Mouse (Mus musculus) spleen, embryonic (tissue): ENCODE measurements around the gene Elf4.

Experiments used
- CTCF ChIA-PET: fragments of 350-600 bp; sonication (Branson Sonifier 250); formaldehyde crosslinking; loops from one replicate; lab custom pipeline; 2022; lab: Charles Lee

Elf4 gene

DNA sequence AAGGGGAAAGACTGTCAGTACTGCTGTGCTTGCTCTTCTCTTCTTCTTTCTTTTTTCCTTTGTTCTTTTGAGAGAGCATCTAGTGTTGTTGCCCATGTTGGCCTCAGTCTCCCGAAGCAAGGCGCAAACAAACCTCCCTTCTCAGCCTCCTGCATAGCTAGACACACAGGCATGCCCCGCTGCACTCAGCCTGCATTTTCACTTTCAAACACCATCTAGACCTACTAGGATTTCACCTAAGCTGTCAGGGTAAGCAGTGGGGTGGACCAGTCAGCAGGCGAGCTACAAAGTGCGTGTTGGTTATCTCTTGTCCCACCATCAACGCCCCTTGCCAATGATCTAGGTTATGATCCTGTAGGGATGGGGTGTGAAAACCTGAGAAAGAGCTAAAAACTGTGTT lies 21.4 kb downstream of the Elf4 start:
- CTCF ChIA-PET, result no interaction called here

DNA sequence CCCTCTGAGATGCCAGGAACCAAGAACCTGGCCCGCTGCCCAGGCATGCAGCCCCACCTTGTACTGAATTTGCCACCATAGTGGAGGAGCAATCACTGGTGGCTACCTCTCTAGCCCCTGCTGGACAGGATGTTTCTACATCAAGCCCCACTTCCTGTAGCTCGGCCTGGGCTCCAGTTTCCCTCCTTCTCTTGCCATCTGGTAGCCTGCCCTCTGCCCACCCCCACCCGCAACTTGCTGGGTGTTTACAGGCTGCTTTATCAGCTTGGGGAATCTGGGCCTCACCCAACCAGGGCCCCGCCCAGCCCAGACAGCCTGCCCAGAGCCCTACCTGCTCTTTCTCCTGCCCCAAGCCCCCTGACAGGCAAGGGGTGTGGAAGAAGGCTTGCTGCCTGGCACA lies 23.9 kb downstream of the Elf4 start:
- CTCF ChIA-PET, result no interaction called here

DNA sequence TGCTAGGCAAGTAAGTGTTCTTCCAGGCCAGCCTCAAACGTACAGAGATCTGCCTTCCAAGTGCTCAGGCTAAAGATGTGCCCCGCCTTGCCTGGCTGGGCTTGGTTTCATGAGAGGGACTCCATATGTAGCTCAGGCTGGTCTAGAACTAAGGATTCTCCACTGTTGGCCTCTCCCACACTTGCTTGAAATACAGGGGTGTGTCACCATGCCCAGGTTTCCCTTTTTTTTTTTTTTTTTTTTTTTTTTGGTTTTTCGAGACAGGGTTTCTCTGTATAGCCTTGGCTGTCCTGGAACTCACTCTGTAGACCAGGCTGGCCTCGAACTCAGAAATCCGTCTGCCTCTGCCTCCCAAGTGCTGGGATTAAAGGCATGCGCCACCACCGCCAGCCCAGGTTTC lies 26.9 kb downstream of the Elf4 start:
- CTCF ChIA-PET, result interaction anchor here (1.1 kb wide), 1 partner anchor 16 kb away, joined by 3 read pairs; no protein-coding TSS in a partner anchor

DNA sequence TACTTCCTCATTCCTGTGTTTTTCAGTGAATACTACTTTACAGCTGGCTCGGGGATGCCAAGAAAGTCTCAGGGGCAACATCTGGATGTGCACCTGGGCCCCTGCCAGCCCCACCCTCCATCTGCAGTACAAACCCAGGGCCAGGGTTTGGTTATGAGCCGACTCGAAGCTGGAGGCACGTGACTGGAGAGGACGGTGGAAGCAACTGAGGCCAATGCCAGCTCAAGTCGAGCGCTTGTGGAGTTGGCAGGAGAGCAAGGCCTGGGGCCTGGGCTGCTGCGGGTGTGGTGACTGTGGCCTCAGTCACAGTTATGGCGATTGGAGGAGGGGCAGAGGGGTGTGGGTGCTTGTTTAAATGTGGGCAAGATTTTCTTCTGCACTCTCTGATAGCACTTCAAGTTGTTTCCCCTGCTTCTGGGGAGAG lies 27.4 kb downstream of the Elf4 start:
- CTCF ChIA-PET, result no interaction called here

DNA sequence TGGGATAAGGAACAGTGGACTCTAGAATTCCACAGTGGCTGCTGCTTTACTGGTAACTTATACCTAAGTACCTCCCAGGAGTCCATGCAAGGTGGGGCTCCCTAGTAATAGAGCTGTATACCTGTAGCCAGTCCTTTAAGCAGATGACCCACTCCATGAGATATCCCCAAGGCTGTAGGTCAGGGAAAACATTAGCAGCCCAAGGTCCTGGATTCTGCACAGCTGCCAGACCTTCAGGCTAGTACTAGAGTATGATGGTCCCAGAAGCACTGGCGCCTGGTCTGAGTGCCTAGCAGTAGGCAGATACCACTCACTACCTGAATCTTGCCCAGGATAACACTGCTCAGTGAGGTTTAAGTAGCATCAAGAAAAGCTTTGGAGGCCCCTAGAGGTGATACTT lies 28.7 kb downstream of the Elf4 start:
- CTCF ChIA-PET, result interaction anchor here (0.5 kb wide), 1 partner anchor 36 kb away, joined by 3 read pairs; no protein-coding TSS in a partner anchor

DNA sequence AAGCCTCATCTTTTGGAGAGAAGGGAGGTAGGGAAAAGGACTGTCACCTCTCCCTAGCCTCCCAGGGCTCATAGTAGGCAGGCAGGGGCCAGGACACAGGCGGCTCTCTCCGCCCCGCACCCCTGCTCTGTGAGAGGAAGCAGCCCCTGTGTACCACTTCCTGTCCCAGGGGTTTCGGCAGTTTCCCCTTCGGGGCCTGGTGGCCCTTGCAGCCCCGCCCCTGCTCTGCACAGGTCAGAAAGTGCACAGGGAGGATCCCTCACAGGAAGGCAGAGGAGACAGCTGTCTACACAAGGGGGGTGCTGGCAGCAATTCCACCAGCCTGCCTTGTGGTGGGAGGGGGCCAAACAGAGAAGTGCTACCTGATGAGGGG lies 29.4 kb downstream of the Elf4 start:
- CTCF ChIA-PET, result interaction anchor here (0.6 to 1.8 kb wide), 3 partner anchors 9 to 215 kb away, joined by 3 to 6 read pairs (median 3); no protein-coding TSS in a partner anchor

DNA sequence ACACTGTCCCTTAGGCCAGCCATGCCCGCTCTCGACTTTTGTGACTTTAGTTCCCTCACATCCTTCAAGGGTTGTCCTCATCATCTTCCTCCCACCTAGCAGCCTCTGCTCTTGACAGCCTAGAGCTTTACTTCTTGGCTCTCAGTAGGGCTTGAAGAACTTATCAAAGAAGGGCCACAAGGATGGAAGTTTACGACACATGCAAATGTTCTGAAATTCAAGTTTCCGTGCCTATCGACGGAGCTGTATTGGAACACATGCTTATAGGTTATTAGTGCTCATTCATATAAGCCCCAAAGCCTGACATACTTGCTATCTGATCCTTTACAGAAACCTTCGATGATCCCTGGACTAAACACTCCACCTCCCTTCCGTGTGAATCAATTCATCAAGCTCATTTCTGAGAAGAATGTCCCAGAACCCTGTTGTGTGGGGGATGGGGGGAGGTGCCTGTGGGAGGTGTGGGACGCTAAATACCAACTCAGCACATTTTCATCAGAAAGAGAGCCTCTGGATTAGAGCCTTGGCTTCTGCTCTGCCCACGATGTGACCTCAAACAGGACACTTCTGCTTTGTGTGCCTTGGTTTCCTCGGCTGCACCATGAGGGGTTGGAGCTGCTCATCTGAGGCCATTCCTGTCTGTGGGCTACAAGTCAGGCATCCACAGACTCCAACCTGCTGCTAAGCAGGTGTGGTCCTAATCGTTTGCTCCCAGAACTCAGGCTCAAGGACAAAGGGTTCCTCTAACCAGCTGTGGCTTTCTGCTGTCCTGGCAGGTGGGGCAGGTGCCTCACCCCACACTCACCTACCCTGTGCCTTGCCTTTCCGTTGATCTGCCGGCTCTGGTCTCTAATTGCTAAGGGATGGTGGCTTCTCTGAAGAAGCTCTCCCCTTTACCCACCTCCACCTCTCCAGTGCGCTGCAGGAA lies 30.1 kb downstream of the Elf4 start:
- CTCF ChIA-PET, result interaction anchor here (0.6 to 1.8 kb wide), 3 partner anchors 9 to 215 kb away, joined by 3 to 6 read pairs (median 3); no protein-coding TSS in a partner anchor

DNA sequence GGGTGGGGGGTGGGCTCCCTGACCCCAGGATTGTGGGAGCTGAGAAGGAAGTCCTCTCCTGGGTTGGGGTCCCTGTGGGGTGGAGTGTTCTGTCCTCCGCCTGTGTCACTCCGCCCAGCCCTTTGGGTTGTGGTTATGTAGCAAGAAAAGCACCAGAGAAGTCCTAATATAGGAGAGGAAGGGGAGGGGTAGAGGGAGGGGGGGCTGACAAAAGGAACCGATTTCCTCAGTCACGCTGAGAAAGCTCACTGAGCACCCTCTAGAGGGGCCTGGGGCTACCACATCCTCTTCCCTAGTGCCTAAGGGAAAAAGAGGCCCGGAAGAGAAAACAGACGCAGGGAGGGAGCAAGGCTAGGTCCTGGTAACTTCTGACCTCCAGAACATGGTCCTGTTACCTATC lies 33.4 kb downstream of the Elf4 start:
- CTCF ChIA-PET, result interaction anchor here (0.6 to 1.0 kb wide), 2 partner anchors 18 to 27 kb away, joined by 4 to 10 read pairs; no protein-coding TSS in a partner anchor

DNA sequence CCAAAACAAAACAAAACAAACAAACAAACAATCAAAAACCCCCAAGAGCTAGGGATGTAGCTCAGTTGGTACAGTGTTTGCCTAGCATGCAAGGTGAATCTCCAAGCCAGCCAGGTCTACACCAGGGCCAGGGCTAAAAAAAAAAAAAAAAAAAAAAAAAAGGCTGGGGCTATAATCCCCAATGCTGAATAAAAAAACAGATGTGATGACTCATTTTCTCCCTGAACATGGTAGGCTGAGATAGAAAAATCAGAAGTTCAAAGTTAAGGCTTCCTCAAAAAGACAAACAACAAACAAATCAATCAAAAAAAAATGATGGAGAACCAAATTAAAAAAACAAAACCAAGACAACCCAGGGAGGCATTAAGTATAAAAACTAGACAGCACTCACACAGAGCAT lies 33.8 kb downstream of the Elf4 start:
- CTCF ChIA-PET, result interaction anchor here (0.6 to 1.0 kb wide), 2 partner anchors 18 to 27 kb away, joined by 4 to 10 read pairs; no protein-coding TSS in a partner anchor

DNA sequence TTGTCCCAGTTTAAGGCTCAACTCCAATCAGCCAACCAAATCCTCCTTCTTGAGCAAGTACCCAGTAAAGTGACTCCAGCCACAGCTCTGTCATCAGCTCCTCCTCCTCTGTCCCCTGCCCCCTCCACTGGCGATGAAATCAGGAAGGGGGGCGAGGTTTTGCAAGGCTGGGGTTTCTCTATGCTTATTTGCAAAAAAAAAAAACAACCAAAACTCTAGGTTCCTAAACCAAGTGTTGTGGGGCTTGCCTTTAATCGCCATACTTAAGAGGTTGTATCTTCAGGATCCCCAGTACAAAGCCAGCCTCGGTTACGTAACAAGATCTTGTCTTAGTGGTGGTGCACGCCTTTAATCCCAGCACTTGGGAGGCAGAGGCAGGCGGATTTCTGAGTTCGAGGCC lies 34.3 kb downstream of the Elf4 start:
- CTCF ChIA-PET, result interaction anchor here (0.6 to 1.0 kb wide), 2 partner anchors 28 to 89 kb away, joined by 3 to 10 read pairs; no protein-coding TSS in a partner anchor

DNA sequence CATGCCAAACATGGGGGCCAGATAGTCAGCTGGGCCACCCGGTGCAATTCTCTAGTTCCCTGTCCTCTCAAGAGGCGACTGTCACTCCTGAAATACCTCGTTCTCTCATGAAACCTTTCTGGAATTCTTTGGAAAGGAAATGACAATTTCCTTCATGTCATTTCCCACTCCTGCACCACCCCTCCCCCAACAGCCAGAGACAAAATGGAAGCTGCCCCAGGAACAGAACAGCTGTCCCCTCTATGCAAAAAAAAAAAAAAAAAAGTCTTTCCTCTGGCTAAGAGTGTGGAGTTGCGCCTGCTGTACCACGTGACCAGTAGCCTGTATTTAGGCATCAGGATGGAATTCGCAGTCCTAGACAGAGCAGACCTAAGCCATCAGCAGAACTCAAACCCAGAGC lies 34.7 kb downstream of the Elf4 start:
- CTCF ChIA-PET, result interaction anchor here (0.6 kb wide), 1 partner anchor 89 kb away, joined by 3 read pairs; no protein-coding TSS in a partner anchor

DNA sequence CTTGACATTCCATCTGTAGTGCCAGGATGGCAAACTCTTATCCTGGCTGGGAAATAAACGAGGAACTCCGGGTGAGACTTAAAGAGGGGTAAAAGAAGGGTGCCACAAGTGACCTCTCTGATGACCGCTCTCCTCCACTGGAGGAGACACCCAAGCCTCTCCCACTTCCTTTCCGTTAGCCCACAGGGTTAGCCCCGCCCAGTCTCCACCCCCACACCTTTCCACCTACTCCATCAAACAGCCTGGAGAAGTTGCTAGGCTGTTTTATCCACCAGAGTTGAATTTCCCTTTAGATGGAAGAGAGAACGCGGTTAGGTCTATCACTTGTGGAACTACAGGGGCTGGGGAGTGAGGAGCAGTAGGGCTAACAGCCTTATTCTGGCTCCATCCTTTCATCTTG lies 37.7 kb downstream of the Elf4 start:
- CTCF ChIA-PET, result no interaction called here

DNA sequence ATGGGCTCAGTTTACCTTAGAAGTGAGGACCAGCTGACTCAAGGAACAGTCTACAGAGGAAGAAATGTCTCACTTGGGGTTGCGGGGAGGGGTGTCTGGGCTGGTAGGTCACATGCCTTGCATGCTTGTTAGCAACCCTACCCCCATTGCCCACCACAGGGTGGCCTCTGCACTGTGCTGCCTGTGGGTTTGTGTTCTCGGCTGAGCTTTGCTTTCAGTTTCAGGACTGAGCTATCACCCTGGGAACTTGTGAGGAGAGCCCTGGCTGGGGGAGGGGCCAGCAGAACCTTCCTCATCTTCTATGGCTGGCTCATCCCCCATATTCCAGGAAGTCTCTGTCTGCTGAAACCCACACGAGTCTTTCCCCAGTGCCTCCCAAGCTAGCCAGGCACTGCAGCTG lies 38.3 kb downstream of the Elf4 start:
- CTCF ChIA-PET, result interaction anchor here (1.1 kb wide), 2 partner anchors 8 to 31 kb away, joined by 5 to 6 read pairs; no protein-coding TSS in a partner anchor

DNA sequence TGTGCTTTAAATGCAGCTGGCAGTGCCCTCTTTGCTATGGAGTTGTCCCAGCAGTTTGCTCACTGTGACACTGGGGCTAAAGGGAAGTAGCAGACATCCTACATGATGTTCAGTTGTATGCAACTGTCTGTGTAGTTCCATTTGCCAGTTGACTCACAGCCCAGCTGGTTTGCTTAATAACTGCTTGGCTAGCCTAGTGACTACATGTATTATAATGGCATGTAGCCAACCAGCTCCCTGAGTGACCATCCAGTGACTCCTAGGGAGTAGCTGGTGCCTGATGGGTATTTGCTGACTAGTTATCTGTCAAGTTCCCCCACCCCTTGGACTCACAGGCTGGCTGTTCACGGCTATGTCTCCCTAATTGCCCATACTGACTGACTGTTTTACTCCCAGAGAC lies 39.3 kb downstream of the Elf4 start:
- CTCF ChIA-PET, result interaction anchor here (0.9 to 1.5 kb wide), 4 partner anchors 9 to 39 kb away, joined by 3 to 11 read pairs (median 6); partner anchors contain the start of gene Elf4

DNA sequence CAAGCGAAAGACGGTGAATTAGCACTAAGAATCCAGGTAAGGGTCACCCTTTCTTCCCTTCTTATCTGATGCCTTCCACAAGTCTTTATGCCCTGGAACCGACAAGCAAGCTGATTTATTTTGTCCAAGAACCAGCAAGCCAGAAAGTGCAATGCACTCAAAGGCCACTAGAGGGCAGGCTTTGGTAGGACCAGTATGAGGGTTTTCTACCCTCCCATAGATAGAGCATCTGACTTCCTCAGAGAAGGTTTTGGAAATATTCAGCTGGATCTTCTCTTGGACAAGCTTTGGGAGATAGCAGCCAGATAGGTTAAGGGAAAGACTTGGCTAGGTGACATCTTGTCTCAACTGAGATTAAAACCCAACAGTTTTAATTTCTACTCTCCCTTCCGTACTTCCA lies 39.9 kb downstream of the Elf4 start:
- CTCF ChIA-PET, result interaction anchor here (0.9 to 1.5 kb wide), 3 partner anchors 13 to 40 kb away, joined by 3 to 11 read pairs (median 3); partner anchors contain the start of gene Elf4

DNA sequence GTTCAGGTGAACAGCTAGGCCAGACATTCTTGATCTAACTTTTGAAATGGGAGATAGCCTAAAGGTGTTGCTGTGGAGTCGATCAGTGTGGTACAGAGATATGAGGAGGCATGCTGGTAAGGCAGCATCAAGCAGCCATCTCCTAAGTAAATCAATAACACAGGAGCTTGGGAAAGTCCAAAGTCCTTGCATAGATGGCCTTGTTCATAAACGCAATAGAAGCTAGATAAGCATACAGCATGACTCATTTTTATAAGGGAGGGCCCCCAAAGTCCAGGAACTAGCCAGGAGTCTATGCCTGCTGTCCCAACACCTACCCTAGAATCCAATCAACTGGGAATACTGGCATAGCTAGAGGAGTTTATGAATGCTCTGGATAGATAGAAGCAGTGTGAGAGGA lies 44.5 kb downstream of the Elf4 start:
- CTCF ChIA-PET, result interaction anchor here (0.5 kb wide), 1 partner anchor 369 kb away, joined by 3 read pairs; no protein-coding TSS in a partner anchor

DNA sequence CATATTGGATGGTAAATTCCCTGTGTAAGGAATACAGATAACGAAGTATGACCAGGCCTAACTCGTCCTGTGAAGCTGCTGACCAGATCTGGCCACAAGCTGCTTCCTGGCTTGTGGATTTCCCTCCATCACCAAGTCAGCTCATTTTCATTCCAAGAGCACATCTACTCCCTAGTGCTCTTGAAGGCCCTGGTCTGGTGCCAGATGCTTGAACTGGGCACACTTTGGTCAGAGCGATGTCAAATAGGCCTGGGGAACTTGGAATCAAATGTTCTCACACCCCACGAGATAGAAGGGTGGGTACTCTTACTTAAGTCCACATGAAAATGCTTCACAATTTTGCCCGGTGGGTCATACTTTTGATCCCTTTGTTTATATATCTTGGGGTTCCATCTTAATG lies 48.6 kb downstream of the Elf4 start:
- CTCF ChIA-PET, result no interaction called here

DNA sequence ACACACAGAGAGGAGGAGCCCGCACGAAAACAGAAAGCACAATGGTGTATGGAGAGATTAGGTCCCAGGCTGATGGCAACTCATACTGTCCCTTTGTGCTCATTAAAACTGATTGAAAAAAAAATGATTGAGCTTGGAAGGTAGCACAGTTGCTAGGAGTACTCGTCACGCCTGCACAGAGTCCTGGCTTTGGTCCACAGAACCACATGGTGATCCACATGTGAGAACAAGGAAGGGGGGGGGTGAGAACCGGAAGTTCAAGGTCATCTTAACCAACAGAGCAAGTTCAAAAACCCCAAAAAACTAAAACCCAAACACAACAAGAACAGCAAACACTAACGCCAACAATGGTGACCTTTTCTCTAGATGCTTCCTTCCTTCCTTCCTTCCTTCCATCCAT lies 50.3 kb downstream of the Elf4 start:
- CTCF ChIA-PET, result no interaction called here

DNA sequence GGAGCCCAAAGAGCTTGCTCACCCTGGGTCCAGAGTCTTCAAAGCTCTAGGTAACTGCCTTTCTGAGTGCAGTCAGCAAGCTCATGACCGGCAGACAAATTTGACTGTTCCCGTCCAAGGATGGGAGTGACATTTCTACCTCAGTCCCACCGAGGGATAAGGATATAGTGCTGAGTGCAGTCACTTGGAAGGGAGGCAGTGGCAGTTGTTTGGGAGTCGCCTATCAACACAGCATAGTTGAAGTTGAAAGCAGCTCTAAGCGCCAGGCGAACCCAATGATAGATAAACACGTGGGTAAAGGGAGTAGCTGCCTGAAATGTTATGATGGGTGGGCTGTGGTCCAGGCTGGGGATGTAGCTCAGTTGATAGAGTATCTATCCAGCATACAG lies 52.5 kb downstream of the Elf4 start:
- CTCF ChIA-PET, result interaction anchor here (1.1 kb wide), 1 partner anchor 12 kb away, joined by 3 read pairs; no protein-coding TSS in a partner anchor

DNA sequence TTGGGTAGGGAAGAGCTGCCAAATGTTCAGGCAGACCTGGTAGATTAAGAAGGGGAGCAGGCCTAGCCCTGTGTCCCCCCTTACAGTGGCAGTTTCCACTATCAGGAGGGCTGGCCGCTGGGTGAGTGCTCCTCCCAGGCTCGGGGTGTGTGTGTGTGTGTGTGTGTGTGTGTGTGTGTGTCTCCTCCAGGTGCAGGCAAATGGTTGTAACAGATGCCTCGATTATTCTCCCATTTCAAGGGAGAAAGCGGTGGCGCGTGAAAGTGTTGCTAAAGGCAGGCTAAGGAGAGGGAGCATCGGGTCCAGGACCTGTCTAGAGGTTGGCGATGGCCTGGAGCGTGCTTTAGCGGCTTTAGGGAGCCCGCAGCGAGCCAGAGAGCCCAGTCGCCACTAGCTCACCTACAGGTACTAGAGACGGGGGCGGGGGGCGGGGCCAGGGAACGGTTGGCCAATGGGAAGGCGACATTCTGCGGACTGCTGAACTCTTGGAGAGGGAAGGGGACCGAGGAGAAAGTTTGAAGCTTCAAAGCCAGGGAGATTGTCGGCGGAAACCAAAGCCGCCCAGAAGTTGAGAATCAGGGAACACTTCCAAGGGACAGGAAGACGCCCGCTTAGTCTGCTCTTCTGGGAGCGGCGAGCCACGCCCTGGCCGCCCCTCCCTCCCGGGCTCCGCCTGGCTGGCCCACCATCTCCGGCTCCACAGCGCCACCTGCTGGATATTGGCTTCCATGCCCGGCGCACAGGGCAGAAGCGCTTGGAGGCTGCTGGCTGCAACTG lies 53.1 kb downstream of the Elf4 start:
- CTCF ChIA-PET, result interaction anchor here (0.6 to 1.1 kb wide), 3 partner anchors 13 to 97 kb away, joined by 3 to 4 read pairs (median 3); no protein-coding TSS in a partner anchor

DNA sequence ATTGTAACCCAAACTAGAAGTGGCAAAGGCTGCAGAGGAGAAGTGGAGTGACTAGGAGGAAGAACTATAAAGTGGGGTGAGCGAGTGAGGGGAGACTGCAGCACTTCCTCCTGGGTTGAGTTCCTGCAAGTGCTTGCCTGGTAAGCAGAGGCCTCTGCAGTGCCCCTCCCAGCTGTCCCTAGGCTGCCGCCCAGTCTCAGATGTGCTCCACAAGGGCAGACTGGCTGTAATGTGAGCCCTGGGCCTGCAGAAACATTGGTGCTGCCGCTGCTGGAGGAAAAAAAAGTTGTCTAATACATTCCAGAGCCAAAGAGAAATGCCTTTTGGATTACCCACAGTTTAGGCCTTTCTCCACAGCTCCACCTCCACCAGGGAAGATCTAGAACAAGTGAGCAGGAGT lies 57.8 kb downstream of the Elf4 start:
- CTCF ChIA-PET, result interaction anchor here (0.6 kb wide), 1 partner anchor 59 kb away, joined by 9 read pairs; no protein-coding TSS in a partner anchor
